Mouse (Mus musculus): ENCODE measurements at regions not wholly inside any gene's neighbourhood (a gene's known extent, or its start where the extent isn't known, plus 50 kb on each side); places are given as distances from the start of the nearest gene placed in this dataset.

GRCm38 (mm10) chr9:52591188-52591587, 88.4 kb downstream of the AI593442 start:
- DNase-seq (ENCODE audit: low read depth) = no peak

- no peak for DNase-seq (ENCODE audit: low read depth)
Observed at GRCm38 (mm10) chr9:52574066-52574465, 105.5 kb downstream of the AI593442 start.

GRCm38 (mm10) chr9:52551577-52552281, 127.9 kb downstream of the AI593442 start:
- no peak for DNase-seq (ENCODE audit: low read depth)

GRCm38 (mm10) chr9:52546071-52546470, 133.5 kb downstream of the AI593442 start:
- no peak for DNase-seq (ENCODE audit: low read depth)

GRCm38 (mm10) chr9:52539086-52539485, 140.5 kb downstream of the AI593442 start:
- DNase-seq (ENCODE audit: low read depth) = no peak

GRCm38 (mm10) chr9:52529444-52529915, 150.1 kb downstream of the AI593442 start:
- DNase-seq (ENCODE audit: low read depth) = no peak

- no peak for DNase-seq (ENCODE audit: low read depth)
Observed at GRCm38 (mm10) chr9:52500487-52500886, 179.1 kb downstream of the AI593442 start.

GRCm38 (mm10) chr9:52495483-52496270, 183.9 kb downstream of the AI593442 start:
- DNase-seq (ENCODE audit: low read depth) = no peak

GRCm38 (mm10) chr9:52492947-52493505, 186.6 kb downstream of the AI593442 start:
- no peak for DNase-seq (ENCODE audit: low read depth)

- no peak for DNase-seq (ENCODE audit: low read depth)
Observed at GRCm38 (mm10) chr9:52473555-52474196, 205.9 kb downstream of the AI593442 start.

- DNase-seq (ENCODE audit: low read depth) = no peak
Observed at GRCm38 (mm10) chr9:52472859-52473258, 206.7 kb downstream of the AI593442 start.

- DNase-seq (ENCODE audit: low read depth) = no peak
Observed at GRCm38 (mm10) chr9:52458518-52458917, 221.1 kb downstream of the AI593442 start.

- no peak for DNase-seq (ENCODE audit: low read depth)
Observed at GRCm38 (mm10) chr9:52454445-52454844, 225.1 kb downstream of the AI593442 start.

GRCm38 (mm10) chr9:52451792-52452191, 227.8 kb downstream of the AI593442 start:
- no peak for DNase-seq (ENCODE audit: low read depth)

GRCm38 (mm10) chr9:52448245-52448644, 231.3 kb downstream of the AI593442 start:
- DNase-seq (ENCODE audit: low read depth) = no peak

GRCm38 (mm10) chr9:52443228-52443627, 236.4 kb downstream of the AI593442 start:
- no peak for DNase-seq (ENCODE audit: low read depth)

- no peak for DNase-seq (ENCODE audit: low read depth)
Observed at GRCm38 (mm10) chr9:52434215-52434614, 245.4 kb downstream of the AI593442 start.

GRCm38 (mm10) chr9:52425413-52425812, 254.2 kb downstream of the AI593442 start:
- DNase-seq (ENCODE audit: low read depth) = no peak

GRCm38 (mm10) chr9:52422622-52423021, 254.2 kb upstream of the Zc3h12c start:
- DNase-seq (ENCODE audit: low read depth) = no peak

- DNase-seq (ENCODE audit: low read depth) = no peak
Observed at GRCm38 (mm10) chr9:52415706-52416105, 247.3 kb upstream of the Zc3h12c start.

GRCm38 (mm10) chr9:52407841-52408240, 239.5 kb upstream of the Zc3h12c start:
- DNase-seq (ENCODE audit: low read depth) = no peak

GRCm38 (mm10) chr9:52402496-52402895, 234.1 kb upstream of the Zc3h12c start:
- no peak for DNase-seq (ENCODE audit: low read depth)

Data from naive thymus-derived CD4-positive, alpha-beta T cell, adult 2 months (primary cell).